Mouse (Mus musculus) cerebellum, adult 11-12 months (tissue): ENCODE results near the gene Caln1.

Experiments used
- DNase-seq: peaks from one replicate; pipeline ENCODE4 v3.0.0; 2022

Caln1 gene

GRCm38 (mm10) chr5:130820021-130820648 lies 450.9 kb downstream of the Caln1 start:
- DNase-seq = no peak

GRCm38 (mm10) chr5:130820661-130821060 lies 451.4 kb downstream of the Caln1 start:
- DNase-seq = no peak

DNA sequence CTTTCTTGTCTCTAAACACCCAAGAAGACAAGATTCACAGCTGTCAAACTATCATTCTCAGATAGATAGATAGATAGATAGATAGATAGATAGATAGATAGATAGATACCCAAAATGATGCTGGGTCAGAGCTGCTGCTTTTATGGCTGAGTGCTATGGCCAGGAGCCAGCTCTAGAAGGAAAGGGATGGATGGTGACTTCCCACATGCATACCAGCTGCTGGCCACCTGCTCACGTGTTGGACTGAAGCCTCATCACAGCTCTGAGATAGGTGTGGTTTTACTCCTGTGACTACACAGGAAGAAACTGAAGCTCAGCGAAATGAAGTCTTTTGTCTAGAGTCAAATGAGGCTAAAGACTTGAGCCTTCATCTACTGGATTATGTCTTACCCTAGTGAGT lies 456.5 kb downstream of the Caln1 start:
- no peak for DNase-seq

GRCm38 (mm10) chr5:130848562-130848961 lies 479.3 kb downstream of the Caln1 start:
- DNase-seq = no peak

- DNase-seq = no peak
Observed at GRCm38 (mm10) chr5:130849610-130850009, 480.4 kb downstream of the Caln1 start.

GRCm38 (mm10) chr5:130852182-130852581 lies 482.9 kb downstream of the Caln1 start:
- DNase-seq = no peak

- peak; percentile 77 for DNase-seq
Observed at GRCm38 (mm10) chr5:130853371-130853770, 484.1 kb downstream of the Caln1 start.

DNA sequence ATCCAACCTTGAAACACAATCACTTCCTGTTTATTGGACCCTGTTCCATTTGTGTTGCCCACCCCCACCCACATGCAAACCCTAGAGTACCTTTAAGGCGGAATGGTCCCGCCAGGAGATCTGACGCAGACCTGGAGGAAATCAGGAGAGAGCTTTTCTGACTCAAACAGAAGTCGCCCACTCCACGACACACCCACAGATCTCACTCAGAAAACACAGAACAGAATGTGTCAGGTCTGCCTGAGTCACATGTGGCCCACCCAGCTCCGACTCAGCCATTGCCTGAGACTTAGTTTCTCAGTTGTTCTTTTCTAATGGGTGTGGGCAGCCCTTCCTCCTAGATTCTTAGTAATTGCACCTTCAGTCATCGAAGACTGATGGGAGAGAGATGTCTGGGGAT lies 485.2 kb downstream of the Caln1 start:
- DNase-seq = no peak

DNA sequence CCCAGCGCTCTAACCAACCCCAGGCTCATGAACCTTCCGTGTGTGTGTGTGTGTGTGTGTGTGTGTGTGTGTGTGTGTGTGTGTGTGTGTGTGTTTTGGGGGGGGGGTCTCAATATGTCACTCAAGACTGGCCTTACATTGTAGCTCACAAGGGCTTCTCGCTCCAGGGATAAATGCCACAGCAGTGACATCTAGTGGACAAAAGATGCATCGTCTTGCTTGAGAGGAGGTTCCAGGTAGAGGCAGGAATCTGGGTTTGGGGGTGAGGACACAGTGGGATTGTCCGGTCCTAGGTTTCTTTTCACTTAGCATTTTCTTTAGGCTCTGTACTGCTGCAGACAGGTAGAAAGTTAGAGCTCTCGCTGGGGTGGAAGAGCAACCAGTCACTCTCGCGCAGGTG lies 488.9 kb downstream of the Caln1 start:
- DNase-seq = peak; percentile 39

GRCm38 (mm10) chr5:130858706-130859105 lies 489.5 kb downstream of the Caln1 start:
- DNase-seq = no peak

- no peak for DNase-seq
Observed at GRCm38 (mm10) chr5:130859736-130860135, 490.5 kb downstream of the Caln1 start.

DNA sequence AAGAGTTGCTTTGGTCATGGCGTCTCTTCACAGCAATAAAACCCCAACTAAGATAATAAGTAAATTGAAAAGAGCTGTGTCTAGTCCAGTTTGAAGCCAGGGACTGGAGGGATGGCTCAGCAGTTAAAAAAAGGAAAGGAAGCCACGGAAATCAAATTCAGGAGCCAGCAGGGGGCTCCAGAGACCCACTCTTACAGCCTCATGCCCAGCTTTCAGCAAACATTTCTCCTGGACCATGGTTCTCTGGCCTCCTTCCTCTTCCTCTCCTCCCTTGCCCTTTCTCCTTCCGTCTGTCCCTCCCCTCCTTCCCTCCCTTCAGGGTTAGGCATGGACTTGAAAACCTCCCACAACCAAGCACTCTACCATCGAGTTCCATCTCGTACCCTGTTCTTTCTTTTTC lies 493.0 kb downstream of the Caln1 start:
- DNase-seq = peak; percentile 60

- DNase-seq = peak; percentile 33
Observed at GRCm38 (mm10) chr5:130869869-130870268, 500.6 kb downstream of the Caln1 start.

GRCm38 (mm10) chr5:130871086-130871485 lies 501.8 kb downstream of the Caln1 start:
- DNase-seq = peak; percentile 96

DNA sequence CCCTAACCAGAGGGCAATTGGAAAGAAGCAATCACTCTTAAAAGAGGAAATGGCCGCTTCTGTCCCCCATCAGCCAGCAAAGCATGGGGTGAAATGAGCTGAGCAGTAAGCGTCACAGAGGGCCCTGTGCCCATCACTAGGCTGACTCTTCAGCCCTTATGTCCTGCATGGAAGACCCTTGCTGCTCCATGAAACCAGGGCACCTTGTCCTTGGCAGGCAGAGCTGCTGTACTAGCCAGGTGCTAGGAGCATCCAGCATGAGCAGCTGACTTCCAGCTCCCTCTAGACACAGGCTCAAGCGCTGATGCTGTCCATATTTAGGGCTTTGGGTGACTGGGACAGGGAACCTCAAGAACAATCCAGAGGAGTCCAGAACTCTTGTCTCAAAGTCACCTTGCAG lies 506.1 kb downstream of the Caln1 start:
- DNase-seq = peak; percentile 66

DNA sequence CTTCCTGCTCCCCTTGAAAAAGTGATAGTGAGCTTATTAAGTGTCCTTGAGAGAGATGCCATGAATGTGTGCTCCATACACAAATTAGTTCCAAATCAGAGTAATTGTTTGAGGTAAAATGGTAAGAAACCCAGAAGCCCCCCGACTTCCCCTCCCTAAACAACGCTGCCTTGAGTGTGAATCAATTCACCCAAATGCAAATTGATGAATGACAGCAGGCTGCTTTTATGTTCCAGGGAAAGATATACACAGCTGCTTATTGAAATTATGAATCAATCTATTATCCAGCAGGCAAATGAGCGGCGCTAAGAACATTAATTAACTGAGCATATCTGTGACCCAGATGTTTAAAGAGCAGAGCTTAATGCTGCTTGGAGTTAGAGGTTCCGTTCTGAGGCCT lies 511.1 kb downstream of the Caln1 start:
- DNase-seq = no peak

DNA sequence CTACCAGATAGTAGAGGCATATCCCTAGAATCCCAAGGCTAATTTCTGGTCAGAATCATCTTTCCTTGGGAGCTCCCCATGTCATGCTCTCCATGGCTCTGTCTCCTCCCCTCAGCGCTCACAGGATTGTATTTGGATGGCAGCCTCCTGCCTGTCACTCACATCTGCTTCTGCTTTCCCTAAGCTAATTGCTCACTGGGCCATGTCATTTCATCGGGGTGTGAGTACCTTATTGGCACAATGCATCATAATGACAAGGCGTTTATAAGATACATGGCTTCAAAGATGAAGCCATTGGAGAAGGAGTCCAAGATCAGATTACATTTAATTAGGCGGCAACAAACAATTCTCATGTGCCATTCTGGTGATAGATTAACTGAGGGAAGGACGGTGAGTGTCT lies 522.5 kb downstream of the Caln1 start:
- no peak for DNase-seq

DNA sequence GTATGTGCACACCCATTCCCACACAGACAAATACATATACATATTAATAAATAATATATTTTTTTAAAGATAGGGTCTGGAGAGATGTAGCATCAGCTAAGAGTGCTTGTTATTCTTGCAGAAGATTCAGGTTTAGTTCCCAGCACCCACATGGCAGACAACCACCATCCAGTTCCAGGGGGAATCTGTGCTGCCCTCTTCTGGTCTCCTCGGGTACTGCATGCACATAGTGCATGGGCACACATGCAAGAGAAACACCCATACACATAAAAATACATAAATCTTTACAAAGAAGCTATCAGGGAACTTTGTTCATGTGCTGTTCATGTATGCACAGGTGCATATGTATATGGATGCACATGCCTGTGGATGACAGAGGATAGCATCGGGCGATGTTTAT lies 526.7 kb downstream of the Caln1 start:
- DNase-seq = no peak
